Mouse (Mus musculus) effector memory CD4-positive, alpha-beta T cell, adult 5 months (primary cell): Measurements from ENCODE around the gene Sec14l4. TPM values are rescaled to one million over a fixed set of nuclear protein-coding genes. Genes with fewer than 3 reads are reported as not detected.

Source experiments
- polyA plus RNA-seq: library from polyadenylated mRNA; unstranded; fragments of 100-300 nt; shearing (Covaris generic); gene quantifications from one replicate; pipeline ENCODE4 v1.2.1, GENCODE M21; 2017

Gene Sec14l4
- polyA plus RNA-seq: not detected

DNA sequence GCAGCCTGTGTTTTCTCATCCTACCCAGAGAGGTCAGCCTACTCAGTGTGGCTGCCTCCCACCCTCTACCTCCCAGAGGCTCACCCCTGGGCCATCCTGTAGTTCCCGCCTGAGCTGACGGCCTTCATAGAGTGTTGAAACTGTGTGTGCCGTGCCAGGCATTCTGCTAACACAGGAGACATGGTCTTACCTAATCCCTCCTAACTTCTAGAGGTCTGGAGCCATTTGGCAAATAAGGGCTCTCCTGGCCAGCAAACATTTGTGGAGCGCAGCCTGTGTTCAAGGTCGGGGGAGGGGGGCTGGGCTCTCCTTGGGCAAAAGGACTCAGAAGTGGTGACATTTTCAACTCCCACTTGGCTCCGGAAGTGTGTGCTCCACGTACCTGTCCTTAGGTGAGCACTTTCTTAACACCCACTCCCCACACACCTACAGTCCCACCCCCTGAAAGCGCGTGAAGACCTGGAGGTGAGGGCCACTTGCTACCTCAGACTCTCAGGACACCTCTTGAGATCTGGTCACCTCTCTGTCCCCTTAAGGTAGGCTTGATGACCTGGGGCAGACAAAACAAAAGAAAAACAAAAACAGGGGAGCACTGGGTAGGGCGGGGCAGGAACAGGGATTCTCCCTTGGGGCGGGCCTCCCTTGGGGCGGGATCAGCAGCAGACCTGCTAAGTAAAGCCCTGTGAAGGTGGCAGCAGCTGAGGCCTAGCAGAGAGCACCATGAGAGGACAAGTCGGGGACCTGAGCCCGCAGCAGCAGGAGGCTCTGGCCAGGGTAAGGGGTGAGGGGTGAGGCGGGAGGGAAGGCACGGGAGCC is at the start of gene Sec14l4:
Gene Sec14l4 (plus strand): TSS at position 337 of the 816 bp plus-strand sequence.

DNA sequence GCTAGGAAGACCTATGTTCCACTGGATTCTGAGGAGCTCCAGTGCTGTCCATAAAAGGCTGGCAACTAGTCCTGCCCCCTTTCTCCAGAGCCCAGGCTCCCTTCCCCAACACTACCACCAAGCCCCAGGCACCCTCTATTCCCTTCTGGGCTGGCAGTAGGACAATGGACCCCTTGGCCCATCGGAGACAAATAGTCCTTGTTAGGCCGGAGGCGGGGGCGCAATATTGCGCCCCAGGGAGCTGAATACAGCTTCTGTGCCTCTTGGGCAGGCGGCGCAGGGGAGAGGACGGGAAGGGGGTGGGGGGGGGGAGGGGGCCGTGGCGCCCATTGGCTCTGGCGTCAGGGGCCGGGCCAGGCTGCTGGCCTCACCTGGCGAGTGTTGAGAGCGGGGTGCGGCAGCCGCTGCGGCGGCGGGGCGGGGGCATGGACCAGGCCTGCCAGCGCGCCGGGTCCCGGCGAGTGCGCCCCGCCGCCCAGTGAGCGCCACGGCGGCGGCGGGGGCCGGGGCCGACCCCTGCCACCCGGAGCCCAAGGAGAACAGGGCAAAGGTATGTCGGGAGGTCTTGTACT is 47.9 kb upstream of the Sec14l4 start, which contains the start of gene Gal3st1:
Gene Gal3st1 (plus strand): TSS at position 346 of the 572 bp plus-strand sequence.

DNA sequence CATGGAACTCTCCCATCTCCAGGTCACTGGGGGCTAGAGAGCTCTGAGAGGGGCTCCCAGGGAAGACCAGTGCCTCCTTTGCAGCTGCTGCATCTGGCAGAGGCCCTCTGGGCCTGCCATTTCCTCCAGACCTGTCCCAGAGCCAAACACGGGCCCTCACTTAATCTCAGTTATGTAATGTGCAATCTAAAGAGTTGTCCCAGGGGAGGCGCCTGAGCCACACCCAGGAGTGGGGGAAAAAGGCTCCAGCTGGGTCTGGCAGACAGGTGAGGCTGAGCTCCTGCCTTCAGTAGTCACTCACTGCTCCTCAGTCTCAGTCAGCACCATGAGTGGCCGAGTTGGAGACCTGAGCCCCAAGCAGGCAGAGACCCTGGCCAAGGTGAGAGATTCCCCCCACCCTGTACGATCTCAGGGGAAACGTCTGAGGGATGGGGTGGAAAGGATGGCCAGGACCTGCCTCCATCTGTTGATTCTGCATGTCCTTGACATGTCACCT is 33.4 kb downstream of the Sec14l4 start, which contains the start of gene Sec14l3:
Gene Sec14l3 (plus strand): TSS at position 215 of the 496 bp plus-strand sequence.

DNA sequence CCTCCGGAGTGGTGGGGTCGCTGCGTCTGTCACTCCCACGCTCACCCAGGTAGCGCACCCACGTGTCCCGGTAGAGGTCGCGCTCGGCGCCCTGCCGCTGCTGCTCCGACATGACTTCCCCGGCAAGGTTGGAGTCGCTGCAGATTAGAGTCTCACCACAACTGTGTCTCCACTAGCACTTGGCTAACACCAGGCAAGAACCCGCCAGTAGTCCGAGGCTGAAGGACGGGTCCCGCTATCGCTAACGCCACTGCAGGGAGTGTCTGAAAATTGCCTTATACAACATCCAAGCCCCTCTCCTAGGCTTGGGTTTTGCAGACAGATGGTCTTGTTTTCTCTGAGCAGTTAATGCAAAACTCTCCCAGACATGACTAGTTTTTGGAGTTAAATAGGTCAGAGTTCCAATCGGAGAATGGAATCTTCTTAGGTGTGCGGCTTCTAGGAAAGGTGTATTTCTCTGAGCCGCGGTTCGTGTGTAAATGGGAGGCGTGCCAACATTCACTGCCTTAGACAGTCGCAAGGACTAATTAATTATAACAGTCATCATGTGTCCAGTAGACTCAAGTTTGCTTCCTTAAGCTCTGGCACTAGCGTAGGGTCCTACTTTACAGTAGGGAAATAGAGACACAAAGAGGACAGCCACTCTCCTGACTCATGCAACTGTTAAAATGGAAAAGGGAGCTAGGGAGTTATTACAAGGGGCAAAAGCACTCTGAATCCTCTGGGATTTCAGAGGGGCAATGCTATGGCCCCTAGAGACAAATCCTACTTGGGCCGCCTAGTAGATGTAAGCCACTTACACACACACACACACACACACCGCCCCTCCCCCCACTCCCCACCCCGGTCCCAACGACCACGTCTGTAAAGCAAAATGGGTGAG is 64.2 kb downstream of the Sec14l4 start, which contains the start of gene Mtfp1:
Gene Mtfp1 (minus strand): TSS at position 275 of the 883 bp plus-strand sequence.

Other genes starting within 250 kb of the Sec14l4 start
- gene Osbp2, start 167.6 kb upstream of the Sec14l4 start, polyA plus RNA-seq: not detected
- not detected for gene 4921536K21Rik, start 136.4 kb upstream of the Sec14l4 start, polyA plus RNA-seq
- gene Dusp18, start 136.2 kb upstream of the Sec14l4 start, polyA plus RNA-seq: 0.52 TPM
- gene Slc35e4, start 116.8 kb upstream of the Sec14l4 start, polyA plus RNA-seq: 2.3 TPM
- 17.6 TPM for gene Tcn2, start 99.3 kb upstream of the Sec14l4 start, polyA plus RNA-seq
- 49.5 TPM for gene Pes1, start 67.5 kb upstream of the Sec14l4 start, polyA plus RNA-seq
- not detected for gene 4930556J24Rik, start 54.7 kb upstream of the Sec14l4 start, polyA plus RNA-seq
- gene Gal3st1, start 47.8 kb upstream of the Sec14l4 start, polyA plus RNA-seq: not detected
- not detected for gene Sec14l3, start 33.4 kb downstream of the Sec14l4 start, polyA plus RNA-seq
- gene Mtfp1, start 64.0 kb downstream of the Sec14l4 start, polyA plus RNA-seq: 0.80 TPM
- 1.6 TPM for gene Sec14l2, start 92.0 kb downstream of the Sec14l4 start, polyA plus RNA-seq
- 23.9 TPM for gene Rnf215, start 103.7 kb downstream of the Sec14l4 start, polyA plus RNA-seq
- gene Ccdc157, start 128.8 kb downstream of the Sec14l4 start, polyA plus RNA-seq: 3.6 TPM
- gene Sf3a1, start 128.9 kb downstream of the Sec14l4 start, polyA plus RNA-seq: 42.3 TPM
- gene Tbc1d10a, start 155.3 kb downstream of the Sec14l4 start, polyA plus RNA-seq: 85.1 TPM
- 30.6 TPM for gene Castor1, start 186.8 kb downstream of the Sec14l4 start, polyA plus RNA-seq
- 7.4 TPM for gene Osm, start 205.0 kb downstream of the Sec14l4 start, polyA plus RNA-seq
- gene Lif, start 226.1 kb downstream of the Sec14l4 start, polyA plus RNA-seq: 10.8 TPM